In genomic region chr13:41022099-41022498, GRCm38 (mm10) we compare ENCODE assay signal across 28 mouse cellular contexts. TPM values are rescaled to one million over a fixed set of nuclear protein-coding genes. Genes with fewer than 3 reads are reported as not detected.
A peak's percentile ranks its signal among the peaks of the same experiment; 100 is the strongest.
DNase-seq lines count a peak whose midpoint lies in the region; ATAC-seq and TF ChIP-seq lines count a peak whose summit lies in the region.
"Had no signal": no experiment of that assay in that cellular context is flagged by ENCODE, and none has a peak within 500 bp of the region (broad histone marks: within the 10 kb centered on the region; RNA-seq: fewer than 3 reads in every experiment).

No protein-coding gene starts in this region.

- ATAC-seq in liver, embryonic 12.5 days, result no peak
- ATAC-seq in liver, postnatal 0 days, result no peak
- peak; percentile 56 for ATAC-seq in stomach, embryonic 14.5 days (ENCODE audit: insufficient number of reproducible peaks, insufficient read depth, low FRiP score, low read depth)
- ATAC-seq in stomach, postnatal 0 days (ENCODE audit: low FRiP score, low TSS enrichment), result peak; percentile 73
- ATAC-seq: forebrain, embryonic 14.5 days; forebrain, postnatal 0 days had no signal

- H3K36me3 ChIP-seq in liver, embryonic 12.5 days, result peaks cover 73% of the 10 kb centered on the region
- peaks cover 53% of the 10 kb centered on the region for H3K36me3 ChIP-seq in liver, postnatal 0 days (replicated peaks; ENCODE audit: insufficient read depth, low read length)
- H3K36me3 ChIP-seq in stomach, embryonic 14.5 days (ENCODE audit: control insufficient read depth, insufficient read depth, low read length), result peaks cover 18% of the 10 kb centered on the region
- H3K36me3 ChIP-seq in stomach, postnatal 0 days (ENCODE audit: control insufficient read depth, insufficient read depth, low read length), result peaks cover 6% of the 10 kb centered on the region; the same call in 1 of the 2 replicates

- DNase-seq in heart, adult 11 months, result peak; percentile 18
- DNase-seq in heart, adult 8-10 months (ENCODE audit: low spot score), result no peak
- DNase-seq in liver, postnatal 0 days, result no peak
- DNase-seq in stomach, postnatal 0 days (ENCODE audit: low spot score), result peak; percentile 61
- no peak for DNase-seq in spleen, postnatal 14 days (ENCODE audit: low spot score in 2 of 2)
- DNase-seq in cerebellum, adult 18-20 months, result no peak
- DNase-seq: cerebellum, adult 11 months; cerebellum, adult 8-10 months; cerebellum, postnatal 10 days; cerebellum, postnatal 36 days; embryo, embryonic 11 days; forebrain, postnatal 0 days; gastrocnemius, adult 2 months; gastrocnemius, postnatal 14 days; heart, adult 18-20 months; heart, postnatal 14 days; heart, postnatal 4 days had no signal

- H3K27me3 ChIP-seq in liver, embryonic 12.5 days (replicated peaks), result no peaks in the 10 kb centered on the region
- no peaks in the 10 kb centered on the region for H3K27me3 ChIP-seq in liver, postnatal 0 days (ENCODE audit: insufficient read depth, low read length)
- H3K27me3 ChIP-seq in stomach, embryonic 14.5 days (ENCODE audit: control insufficient read depth, insufficient read depth, low read length), result no peaks in the 10 kb centered on the region
- no peaks in the 10 kb centered on the region for H3K27me3 ChIP-seq in stomach, postnatal 0 days (ENCODE audit: control insufficient read depth, insufficient read depth, low read length)
- H3K27me3 ChIP-seq: embryonic facial prominence, embryonic 13.5 days; heart, embryonic 13.5 days; hindbrain, embryonic 15.5 days had no signal

- peak overlapping the region; percentile 86; the same call in 1 of the 2 replicates for H3K4me3 ChIP-seq in liver, embryonic 12.5 days
- no peak overlapping the region for H3K4me3 ChIP-seq in liver, postnatal 0 days (ENCODE audit: low read depth, low read length)
- no peak overlapping the region for H3K4me3 ChIP-seq in stomach, embryonic 14.5 days (ENCODE audit: low read depth, low read length)
- H3K4me3 ChIP-seq in stomach, postnatal 0 days (ENCODE audit: low read depth, low read length), result no peak overlapping the region
- H3K4me3 ChIP-seq: embryonic facial prominence, embryonic 10.5 days; embryonic facial prominence, embryonic 13.5 days; gastrocnemius, adult 2 months; heart, embryonic 10.5 days; heart, embryonic 13.5 days; hindbrain, embryonic 15.5 days had no signal

- H3K27ac ChIP-seq in liver, embryonic 12.5 days, result peak overlapping the region; percentile 99
- no peak overlapping the region for H3K27ac ChIP-seq in liver, postnatal 0 days (ENCODE audit: low read depth)
- no peak overlapping the region for H3K27ac ChIP-seq in stomach, embryonic 14.5 days (ENCODE audit: low read length)
- H3K27ac ChIP-seq in stomach, postnatal 0 days (replicated peaks), result no peak overlapping the region
- H3K27ac ChIP-seq: embryonic facial prominence, embryonic 10.5 days; embryonic facial prominence, embryonic 13.5 days; gastrocnemius, adult 2 months; heart, embryonic 10.5 days; heart, embryonic 13.5 days; hindbrain, embryonic 15.5 days had no signal

- H3K9ac ChIP-seq in liver, embryonic 12.5 days, result no peak overlapping the region
- H3K9ac ChIP-seq in liver, postnatal 0 days (replicated peaks), result no peak overlapping the region
- H3K9ac ChIP-seq in stomach, embryonic 14.5 days (replicated peaks; ENCODE audit: low read depth, low read length), result no peak overlapping the region
- no peak overlapping the region for H3K9ac ChIP-seq in stomach, postnatal 0 days (ENCODE audit: low read length)
- H3K9ac ChIP-seq: embryonic facial prominence, embryonic 13.5 days; forebrain, postnatal 0 days; heart, embryonic 13.5 days; hindbrain, embryonic 15.5 days had no signal

- H3K9me3 ChIP-seq in liver, embryonic 12.5 days (replicated peaks), result no peaks in the 10 kb centered on the region
- no peaks in the 10 kb centered on the region for H3K9me3 ChIP-seq in liver, postnatal 0 days (ENCODE audit: low read length)
- no peaks in the 10 kb centered on the region for H3K9me3 ChIP-seq in stomach, embryonic 14.5 days (ENCODE audit: control insufficient read depth, low read depth, low read length)
- no peaks in the 10 kb centered on the region for H3K9me3 ChIP-seq in stomach, postnatal 0 days (ENCODE audit: control insufficient read depth, low read length)
- H3K9me3 ChIP-seq: embryonic facial prominence, embryonic 10.5 days; embryonic facial prominence, embryonic 13.5 days; heart, embryonic 10.5 days; hindbrain, embryonic 15.5 days had no signal

- no peak for TF ChIP-seq EP300 in liver, postnatal 0 days (IDR thresholded peaks at IDR 0.05; ENCODE audit: low read depth)
- no peak for TF ChIP-seq EP300 in stomach, postnatal 0 days (optimal IDR thresholded peaks at IDR 0.05)

- H3K4me1 ChIP-seq in liver, embryonic 12.5 days, result peaks cover 71% of the 10 kb centered on the region
- H3K4me1 ChIP-seq in liver, postnatal 0 days (ENCODE audit: insufficient read depth), result peaks cover 27% of the 10 kb centered on the region
- peaks cover 7% of the 10 kb centered on the region; the same call in 1 of the 2 replicates for H3K4me1 ChIP-seq in stomach, embryonic 14.5 days (ENCODE audit: control insufficient read depth, insufficient read depth, low read length)
- no peaks in the 10 kb centered on the region for H3K4me1 ChIP-seq in stomach, postnatal 0 days (replicated peaks; ENCODE audit: control insufficient read depth, insufficient read depth)

- H3K4me2 ChIP-seq in liver, embryonic 12.5 days, result peak overlapping the region; percentile 95; the same call in 1 of the 2 replicates
- H3K4me2 ChIP-seq in liver, postnatal 0 days (ENCODE audit: low read depth, low read length), result no peak overlapping the region
- no peak overlapping the region for H3K4me2 ChIP-seq in stomach, embryonic 14.5 days (replicated peaks; ENCODE audit: low read depth, low read length)
- H3K4me2 ChIP-seq in stomach, postnatal 0 days (replicated peaks; ENCODE audit: low read depth), result no peak overlapping the region
- H3K4me2 ChIP-seq: embryonic facial prominence, embryonic 13.5 days; heart, embryonic 13.5 days; hindbrain, embryonic 15.5 days had no signal

- WGBS in liver, embryonic 12.5 days (ENCODE audit: insufficient replicate concordance), result 83% methylated on average over 13 of the region's 13 CpGs
- 89% methylated on average over 13 of the region's 13 CpGs for WGBS in liver, postnatal 0 days (ENCODE audit: insufficient replicate concordance)
- 64% methylated on average over 13 of the region's 13 CpGs for WGBS in stomach, embryonic 14.5 days
- 51% methylated on average over 13 of the region's 13 CpGs for WGBS in stomach, postnatal 0 days

- TF ChIP-seq CTCF in liver, postnatal 0 days (IDR thresholded peaks at IDR 0.05; ENCODE audit: low read depth), result no peak
- no peak for TF ChIP-seq CTCF in stomach, postnatal 0 days (IDR thresholded peaks at IDR 0.05; ENCODE audit: low read depth)

RNA-seq across cellular contexts. Expression of gene Tmem14c, which starts 6.0 kb away (rescaled TPM):
- total RNA-seq in heart, adult 8-10 months (2022), result 100 to 1,000 TPM; 150 to 170 (median 160) TPM
- polyA plus RNA-seq in liver, embryonic 12.5 days (2016; fragmentation: Nextera tagmentation; extraction: Ambion mirVana), result 916 and 938 TPM in 2 replicates
- polyA plus RNA-seq in liver, postnatal 0 days (2015; fragmentation: Nextera tagmentation; extraction: Ambion mirVana), result 383 and 408 TPM in 2 replicates
- polyA plus RNA-seq in stomach, embryonic 14.5 days (2014; fragmentation: Nextera tagmentation; extraction: Ambion mirVana), result 225 and 228 TPM in 2 replicates
- 298 and 302 TPM in 2 replicates for polyA plus RNA-seq in stomach, postnatal 0 days (2015; fragmentation: Nextera tagmentation; extraction: Ambion mirVana)

RNA-seq across cellular contexts. Expression of gene Pak1ip1, which starts 21.3 kb away (rescaled TPM):
- 10 to 100 TPM; 22.1 to 25.4 (median 23.3) TPM for total RNA-seq in heart, adult 8-10 months (2022)
- 85.0 and 88.4 TPM in 2 replicates for polyA plus RNA-seq in liver, embryonic 12.5 days (2016; fragmentation: Nextera tagmentation; extraction: Ambion mirVana)
- 43.1 and 45.8 TPM in 2 replicates for polyA plus RNA-seq in liver, postnatal 0 days (2015; fragmentation: Nextera tagmentation; extraction: Ambion mirVana)
- 68.3 and 70.8 TPM in 2 replicates for polyA plus RNA-seq in stomach, embryonic 14.5 days (2014; fragmentation: Nextera tagmentation; extraction: Ambion mirVana)
- 60.2 and 63.8 TPM in 2 replicates for polyA plus RNA-seq in stomach, postnatal 0 days (2015; fragmentation: Nextera tagmentation; extraction: Ambion mirVana)

RNA-seq across cellular contexts. Expression of gene Mak, which starts 57.4 kb away (rescaled TPM):
- not detected for total RNA-seq in heart, adult 8-10 months (2022)
- polyA plus RNA-seq in liver, embryonic 12.5 days (2016; fragmentation: Nextera tagmentation; extraction: Ambion mirVana), result 0.15 and 0.28 TPM in 2 replicates
- polyA plus RNA-seq in liver, postnatal 0 days (2015; fragmentation: Nextera tagmentation; extraction: Ambion mirVana), result 0.04 and 0.08 TPM in 2 replicates
- polyA plus RNA-seq in stomach, embryonic 14.5 days (2014; fragmentation: Nextera tagmentation; extraction: Ambion mirVana), result 0.90 and 1.1 TPM in 2 replicates
- polyA plus RNA-seq in stomach, postnatal 0 days (2015; fragmentation: Nextera tagmentation; extraction: Ambion mirVana), result 0.23 and 0.24 TPM in 2 replicates
- total RNA-seq: adrenal gland, postnatal 14 days; gastrocnemius, adult 2 months; gastrocnemius, postnatal 14 days; gastrocnemius, postnatal 4 days; heart, postnatal 4 days had no signal
- polyA plus RNA-seq: erythroblast, embryonic 14.5 days had no signal

Comparison
In these comparisons a context has a peak if more than half of its experiments do, and no peak if none do; other contexts are left out.
1. DNase-seq: peak in heart, adult 11 months (single experiment) and stomach, postnatal 0 days (single experiment); none in heart, adult 8-10 months (single experiment), liver, postnatal 0 days (single experiment), spleen, postnatal 14 days (0 of 2) and cerebellum, adult 18-20 months (0 of 2).
2. ATAC-seq: peak in stomach, embryonic 14.5 days (single experiment) and stomach, postnatal 0 days (single experiment); none in liver, embryonic 12.5 days (single experiment) and liver, postnatal 0 days (single experiment).